Mouse (Mus musculus) embryonic fibroblast, embryonic 13.5 days (primary cell): ENCODE data around the gene Utp18. TPM values are rescaled to one million over a fixed set of nuclear protein-coding genes. Genes with fewer than 3 reads are reported as not detected.

Experiments used
- H3K27ac ChIP-seq: 2 replicates; pipeline ENCODE4 v1.5.1; 2012; ENCODE audit warnings: low read length, control low read depth, inconsistent platforms; ENCODE audit not compliant: insufficient read depth
- H3K4me1 ChIP-seq: 2 replicates; pipeline ENCODE4 v1.6.1; 2011; ENCODE audit warnings: low read length; ENCODE audit not compliant: control insufficient read depth, insufficient read depth
- H3K4me3 ChIP-seq: 2 replicates; pipeline ENCODE4 v1.5.1; 2011; ENCODE audit warnings: mild to moderate bottlenecking, control low read depth, low read length; ENCODE audit not compliant: insufficient read depth
- CTCF ChIP-seq: IDR thresholded peaks from 2 replicates; pipeline ENCODE4 v1.5.1; 2011; ENCODE audit warnings: mild to moderate bottlenecking, control low read depth, low read length, moderate library complexity, borderline replicate concordance; ENCODE audit not compliant: insufficient read depth
- POLR2A ChIP-seq: IDR thresholded peaks from 2 replicates; pipeline ENCODE4 v1.6.1; 2011; ENCODE audit warnings: low read depth, mild to moderate bottlenecking, control low read depth, low read length, moderate library complexity
- polyA plus RNA-seq: library from polyadenylated mRNA; stranded (reverse); fragments of >200 nt; gene quantifications from 2 replicates; pipeline ENCODE4 v1.2.4, GENCODE M21; 2011; ENCODE audit warnings: low read depth; ENCODE audit not compliant: missing spikeins, insufficient read length

Gene Utp18
- polyA plus RNA-seq, 1 experiment: 33.8 TPM

DNA sequence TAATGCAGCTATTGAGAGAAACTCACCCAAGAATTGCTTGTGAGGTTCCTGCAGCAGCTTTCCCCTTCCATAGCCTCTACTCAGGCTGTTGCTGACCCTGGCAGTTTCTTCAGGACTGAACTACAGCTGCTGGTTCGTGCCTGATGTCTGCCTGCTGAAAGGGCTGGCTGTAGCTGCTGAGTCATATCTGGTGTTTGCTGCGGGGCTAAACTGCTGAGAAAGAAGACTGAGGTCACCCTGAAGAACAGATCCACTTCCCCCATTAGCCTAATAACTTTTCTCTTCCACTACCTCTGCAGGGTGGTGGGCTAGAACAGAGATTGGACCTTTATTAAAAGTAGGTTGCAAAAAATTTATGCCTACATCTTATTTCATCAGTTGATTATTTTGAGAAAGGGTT is 49.8 kb downstream of the Utp18 start:
- Histone ChIP-seq H3K4me1 (no peaks in the 10 kb centered on the region), H3K27ac (no peak overlapping the region), H3K4me3 (no peak overlapping the region)
- TF ChIP-seq CTCF: no peak
- no peak for TF ChIP-seq POLR2A

DNA sequence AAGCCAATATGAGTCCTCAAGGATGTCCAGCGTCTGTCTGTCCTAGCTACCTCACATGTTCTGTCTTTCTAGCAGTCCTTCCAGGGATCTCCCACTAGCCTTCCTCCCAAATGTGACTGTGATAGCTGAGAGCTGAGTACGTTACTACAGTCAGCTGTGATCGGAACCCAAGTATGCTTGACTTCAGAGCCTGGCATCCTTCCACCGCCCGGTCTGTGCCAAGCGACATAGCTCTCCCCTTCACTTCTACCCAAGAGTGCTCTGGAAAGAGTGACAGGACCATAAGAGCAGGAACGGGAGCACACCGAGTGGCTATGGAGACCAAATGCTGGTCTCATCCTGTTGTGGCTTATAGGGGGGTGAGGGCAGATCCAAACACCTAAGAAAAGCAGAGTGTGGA is 55.6 kb downstream of the Utp18 start:
- H3K4me1 ChIP-seq: no peaks in the 10 kb centered on the region
- TF ChIP-seq POLR2A: no peak
- H3K27ac ChIP-seq: no peak overlapping the region
- H3K4me3 ChIP-seq: no peak overlapping the region

DNA sequence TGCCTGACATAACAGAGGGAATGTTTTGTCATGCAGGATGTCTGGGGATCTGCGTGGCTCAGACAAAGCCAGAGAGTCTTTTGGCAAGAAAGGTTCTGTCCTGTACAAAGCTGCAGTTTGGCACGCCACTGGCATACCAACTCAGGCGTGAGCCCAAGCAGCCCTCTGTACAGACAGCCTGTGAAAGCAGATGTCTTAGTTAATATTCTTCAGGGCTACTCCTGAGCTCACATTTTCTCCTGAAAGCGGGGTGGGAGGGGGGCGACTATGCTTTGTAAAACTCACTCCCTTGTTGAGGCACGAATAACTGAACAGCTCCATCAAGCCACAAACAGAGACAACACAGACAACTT is 56.3 kb downstream of the Utp18 start:
- TF ChIP-seq POLR2A (no peak), CTCF (no peak)
- no peak overlapping the region for H3K27ac ChIP-seq
- no peak overlapping the region for H3K4me3 ChIP-seq
- no peaks in the 10 kb centered on the region for H3K4me1 ChIP-seq

DNA sequence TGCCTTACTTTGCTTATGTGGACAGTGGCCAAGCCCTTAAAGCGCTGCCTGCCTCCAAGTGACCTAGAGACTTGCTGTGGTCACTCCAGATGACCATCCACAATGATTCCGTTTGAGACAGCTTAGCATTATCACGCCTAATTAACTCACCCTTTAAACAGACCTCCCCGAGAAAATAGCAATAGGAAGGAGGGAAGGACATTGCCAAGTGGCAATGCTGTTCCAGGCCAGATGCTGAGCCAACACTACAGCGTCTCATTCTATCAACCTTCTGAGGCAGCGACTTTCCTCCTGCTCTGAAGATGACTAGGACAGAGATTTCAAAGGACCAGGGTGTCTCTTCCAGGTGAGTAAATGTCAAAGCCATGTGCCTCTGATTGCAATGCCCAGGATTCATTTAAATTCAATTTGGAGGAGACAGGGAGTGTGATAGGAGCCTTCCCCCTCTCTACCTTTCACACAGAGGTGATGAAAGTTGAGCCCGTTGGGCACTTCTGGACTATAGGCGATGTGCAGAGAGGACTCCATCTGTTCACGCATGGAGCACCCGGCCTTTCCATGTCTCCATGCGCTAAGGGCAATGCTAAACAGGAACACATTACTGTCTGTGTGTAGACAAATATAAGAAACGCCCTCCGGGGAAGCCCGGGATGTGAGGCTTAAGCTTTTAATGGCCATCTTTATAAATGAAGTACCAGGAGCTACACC is 56.8 kb downstream of the Utp18 start:
- H3K4me1 ChIP-seq: no peaks in the 10 kb centered on the region
- H3K4me3 ChIP-seq: no peak overlapping the region
- no peak overlapping the region for H3K27ac ChIP-seq
- no peak for TF ChIP-seq POLR2A
- TF ChIP-seq CTCF: no peak

DNA sequence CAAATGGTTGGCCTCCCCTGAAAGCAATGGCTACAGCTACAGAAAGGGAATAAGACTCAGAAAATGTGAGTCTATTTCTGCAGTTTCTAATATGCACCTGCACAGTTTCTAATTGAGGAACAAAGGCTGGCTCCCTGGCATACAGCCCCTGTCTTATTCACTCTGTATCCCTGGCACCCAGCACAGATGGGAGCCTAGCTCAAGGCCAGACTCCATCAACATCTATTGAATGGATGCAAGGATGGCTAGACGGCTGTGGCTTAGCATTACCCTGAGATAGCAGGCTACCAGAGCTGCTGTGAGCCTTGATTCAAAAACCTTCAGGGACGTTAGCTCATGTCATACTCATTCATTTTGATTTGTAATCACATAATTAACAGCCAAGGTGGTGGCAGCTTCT is 63.3 kb downstream of the Utp18 start:
- no peaks in the 10 kb centered on the region for H3K4me1 ChIP-seq
- no peak overlapping the region for H3K27ac ChIP-seq
- no peak overlapping the region for H3K4me3 ChIP-seq
- TF ChIP-seq CTCF (no peak), POLR2A (no peak)

DNA sequence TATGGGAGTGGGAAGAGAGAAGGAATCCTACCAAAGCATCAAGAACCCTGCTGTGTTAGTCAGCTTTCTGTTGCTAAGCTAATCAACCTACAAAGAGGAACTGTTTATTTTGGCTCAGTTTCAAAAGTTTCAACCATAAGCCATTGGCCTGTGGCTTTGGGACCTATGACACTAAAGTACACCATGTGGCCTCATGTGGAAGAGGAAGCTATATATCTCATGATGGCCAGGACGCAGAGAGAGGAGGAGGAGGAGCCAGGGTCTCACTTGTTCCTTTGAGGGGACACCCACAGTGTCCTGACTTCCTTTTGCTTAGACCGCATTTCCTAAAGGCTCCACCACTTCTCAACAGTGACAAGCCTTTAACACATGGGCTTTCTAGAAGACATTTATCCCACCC is 64.0 kb downstream of the Utp18 start:
- Histone ChIP-seq H3K4me1 (no peaks in the 10 kb centered on the region), H3K27ac (no peak overlapping the region), H3K4me3 (no peak overlapping the region)
- TF ChIP-seq POLR2A: no peak
- TF ChIP-seq CTCF: no peak

DNA sequence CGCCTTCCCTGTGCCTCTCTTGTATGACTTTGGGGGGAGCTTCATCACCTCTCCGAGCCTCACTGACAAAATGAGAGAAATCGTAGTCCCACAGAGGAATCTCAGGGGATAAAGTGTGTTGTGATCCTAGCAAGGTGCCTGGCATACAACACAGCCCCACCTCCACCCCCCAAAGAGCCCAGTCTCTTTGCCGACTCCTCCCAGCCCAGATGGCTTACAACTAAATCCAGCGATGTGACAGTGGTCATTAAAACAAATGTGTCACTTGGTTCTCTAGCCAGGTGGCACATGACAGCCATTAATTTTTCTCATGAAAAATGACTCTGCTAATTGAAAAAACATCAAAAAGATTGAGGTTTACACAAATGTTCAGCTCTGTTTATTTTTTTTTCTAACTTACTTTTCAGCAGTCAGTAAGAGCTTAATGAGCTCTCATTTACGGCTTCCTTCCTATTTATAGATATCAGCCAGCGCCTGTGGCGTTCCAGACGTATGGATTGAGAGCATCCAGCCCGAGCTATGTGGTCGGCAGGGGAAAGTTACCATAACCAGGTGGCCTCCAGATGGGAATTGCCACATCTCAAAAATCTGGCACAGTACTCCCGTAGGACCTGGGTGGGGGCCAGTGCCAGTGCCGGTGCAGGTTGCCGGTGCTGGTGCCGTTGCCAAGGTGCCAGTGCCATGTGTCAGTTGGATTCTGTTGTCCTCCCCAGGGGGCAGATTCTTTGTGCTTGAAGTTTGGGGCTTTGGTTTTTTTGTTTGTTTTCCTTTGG is 67.4 kb downstream of the Utp18 start:
- no peaks in the 10 kb centered on the region for H3K4me1 ChIP-seq
- no peak overlapping the region for H3K4me3 ChIP-seq
- TF ChIP-seq CTCF (no peak), POLR2A (no peak)
- no peak overlapping the region for H3K27ac ChIP-seq

DNA sequence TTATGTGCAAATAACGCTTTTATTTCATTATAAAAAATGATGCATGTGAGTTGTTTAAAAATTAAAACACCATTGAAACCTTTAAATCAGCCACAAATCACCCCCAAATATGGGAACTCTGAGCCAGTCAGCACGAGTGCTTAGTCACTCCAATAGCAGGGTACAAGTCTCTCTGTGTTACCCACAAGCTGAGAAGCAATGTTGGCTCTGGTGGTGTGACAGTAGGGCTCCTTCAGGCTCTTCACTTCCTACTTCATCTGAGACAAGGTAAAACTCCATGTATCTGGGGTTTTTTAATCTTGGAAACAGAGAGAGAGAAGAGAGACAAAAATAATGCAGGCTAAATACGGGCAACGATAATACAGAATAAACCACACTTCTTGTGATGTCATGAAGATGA is 72.6 kb downstream of the Utp18 start:
- H3K4me1 ChIP-seq: no peaks in the 10 kb centered on the region

DNA sequence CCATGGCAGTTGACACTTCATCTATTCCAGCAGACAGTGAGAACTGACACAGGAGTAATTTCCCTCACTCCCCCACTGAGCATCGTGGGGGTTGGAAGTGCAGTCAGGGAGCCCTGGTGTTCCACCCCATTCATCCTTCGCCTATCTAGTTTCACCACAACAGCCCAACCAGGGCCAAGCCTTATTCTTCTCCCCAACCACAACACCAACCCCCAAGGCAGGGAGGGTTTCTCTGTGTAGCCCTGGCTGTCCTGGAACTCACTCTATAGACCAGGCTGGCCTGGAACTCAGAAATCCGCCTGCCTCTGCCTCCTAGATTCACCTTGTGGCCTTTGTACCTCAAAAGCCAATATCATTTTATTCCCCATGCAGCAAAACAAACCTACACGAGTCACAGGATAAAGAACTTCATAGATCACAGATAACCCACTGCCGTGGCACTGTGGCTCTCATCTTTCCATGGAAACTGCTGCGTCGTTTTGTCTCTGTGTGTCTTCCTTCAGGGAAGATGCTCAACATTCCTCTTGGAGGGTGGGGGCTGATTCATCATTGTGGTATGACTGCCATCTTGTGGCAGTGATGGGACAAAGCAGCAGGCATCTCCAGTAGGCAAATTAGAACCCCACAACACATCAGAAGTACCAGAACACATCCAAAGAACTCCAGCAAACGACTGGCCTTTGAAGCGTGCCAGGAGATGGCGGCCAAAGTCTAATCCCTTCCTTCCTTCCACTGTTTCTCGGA is 73.3 kb downstream of the Utp18 start:
- Histone ChIP-seq H3K4me3 (no peak overlapping the region), H3K27ac (no peak overlapping the region), H3K4me1 (no peaks in the 10 kb centered on the region)
- TF ChIP-seq CTCF (peak; percentile 64; the same call in 1 of the 2 replicates), POLR2A (no peak)

More for the DNA sequence above, 72.6 kb downstream of the Utp18 start:
- no peak overlapping the region for H3K27ac ChIP-seq
- no peak for TF ChIP-seq POLR2A
- no peak for TF ChIP-seq CTCF
- no peak overlapping the region for H3K4me3 ChIP-seq

Other genes with a start within 250 kb of the Utp18 start
- gene Mbtd1, start 86 bp upstream of the Utp18 start, polyA plus RNA-seq: 19.7 and 41.5 TPM in 2 replicates
- gene Nme2, start 70.5 kb upstream of the Utp18 start, polyA plus RNA-seq: 571 and 736 TPM in 2 replicates
- 222 and 270 TPM in 2 replicates for gene Gm20390, start 82.5 kb upstream of the Utp18 start, polyA plus RNA-seq
- 37.8 and 43.2 TPM in 2 replicates for gene Nme1, start 82.8 kb upstream of the Utp18 start, polyA plus RNA-seq
- gene Spag9, start 110.3 kb upstream of the Utp18 start, polyA plus RNA-seq: 93.7 and 103 TPM in 2 replicates